Mouse (Mus musculus) embryonic fibroblast, embryonic 13.5 days (primary cell): ENCODE measurements around the gene Unc5c.

Experiments
- CTCF ChIP-seq: IDR thresholded peaks from 2 replicates; pipeline ENCODE4 v1.5.1; 2011; ENCODE audit warnings: mild to moderate bottlenecking, control low read depth, low read length, moderate library complexity, borderline replicate concordance; ENCODE audit not compliant: insufficient read depth
- POLR2A ChIP-seq: IDR thresholded peaks from 2 replicates; pipeline ENCODE4 v1.6.1; 2011; ENCODE audit warnings: low read depth, mild to moderate bottlenecking, control low read depth, low read length, moderate library complexity

- TF ChIP-seq CTCF (no peak), POLR2A (no peak)
Measured at GRCm38 (mm10) chr3:141748694-141749381, 283.8 kb downstream of the Unc5c start.
